Mouse (Mus musculus) kidney, postnatal 14 days (tissue): ENCODE measurements around the gene Tead1.
A peak's percentile ranks its signal among the peaks of the same experiment; 100 is the strongest.

Experiments
- DNase-seq: peaks from one replicate; pipeline ENCODE4 v3.0.0; 2022; ENCODE audit warnings: mixed read lengths

Gene Tead1

GRCm38 (mm10) chr7:112823621-112824020 lies 144.5 kb downstream of the Tead1 start:
- peak; percentile 85 for DNase-seq

- peak; percentile 25 for DNase-seq
Measured at GRCm38 (mm10) chr7:112825339-112825781, 146.2 kb downstream of the Tead1 start.

- DNase-seq: peak; percentile 70
Measured at GRCm38 (mm10) chr7:112826114-112826911, 147.2 kb downstream of the Tead1 start.

- peak; percentile 87 for DNase-seq
Measured at GRCm38 (mm10) chr7:112828016-112828695, 149.0 kb downstream of the Tead1 start.

- DNase-seq: peak; percentile 23
Measured at GRCm38 (mm10) chr7:112828696-112829022, 149.5 kb downstream of the Tead1 start.

- DNase-seq: peak; percentile 73
Measured at GRCm38 (mm10) chr7:112830946-112831345, 151.8 kb downstream of the Tead1 start.

- peak; percentile 81 for DNase-seq
Measured at GRCm38 (mm10) chr7:112831446-112831845, 152.3 kb downstream of the Tead1 start.

- DNase-seq: no peak
Measured at GRCm38 (mm10) chr7:112833132-112833531, 154.0 kb downstream of the Tead1 start.

GRCm38 (mm10) chr7:112836076-112836475 lies 157.0 kb downstream of the Tead1 start:
- no peak for DNase-seq

- DNase-seq: no peak
Measured at GRCm38 (mm10) chr7:112838131-112838530, 159.0 kb downstream of the Tead1 start.

- peak; percentile 71 for DNase-seq
Measured at GRCm38 (mm10) chr7:112840351-112840750, 161.2 kb downstream of the Tead1 start.

- DNase-seq: no peak
Measured at GRCm38 (mm10) chr7:112840890-112841289, 161.8 kb downstream of the Tead1 start.

GRCm38 (mm10) chr7:112841484-112841883 lies 162.4 kb downstream of the Tead1 start:
- DNase-seq: no peak

- DNase-seq: no peak
Measured at GRCm38 (mm10) chr7:112841886-112842285, 162.8 kb downstream of the Tead1 start.

GRCm38 (mm10) chr7:112851281-112851744 lies 172.2 kb downstream of the Tead1 start:
- DNase-seq: no peak

- DNase-seq: peak; percentile 45
Measured at GRCm38 (mm10) chr7:112852149-112852839, 173.2 kb downstream of the Tead1 start.

GRCm38 (mm10) chr7:112853857-112854256 lies 174.7 kb downstream of the Tead1 start:
- DNase-seq: no peak

- DNase-seq: no peak
Measured at GRCm38 (mm10) chr7:112854516-112854915, 175.4 kb downstream of the Tead1 start.

GRCm38 (mm10) chr7:112855419-112855818 lies 176.3 kb downstream of the Tead1 start:
- DNase-seq: no peak

GRCm38 (mm10) chr7:112856121-112856571 lies 177.0 kb downstream of the Tead1 start:
- DNase-seq: no peak

- DNase-seq: no peak
Measured at GRCm38 (mm10) chr7:112856583-112856982, 177.5 kb downstream of the Tead1 start.

- DNase-seq: no peak
Measured at GRCm38 (mm10) chr7:112859887-112860286, 180.8 kb downstream of the Tead1 start.

GRCm38 (mm10) chr7:112862086-112862485 lies 183.0 kb downstream of the Tead1 start:
- no peak for DNase-seq
